Mouse (Mus musculus): Measurements from ENCODE around the gene Hnrnpab.

Gene Hnrnpab

DNA sequence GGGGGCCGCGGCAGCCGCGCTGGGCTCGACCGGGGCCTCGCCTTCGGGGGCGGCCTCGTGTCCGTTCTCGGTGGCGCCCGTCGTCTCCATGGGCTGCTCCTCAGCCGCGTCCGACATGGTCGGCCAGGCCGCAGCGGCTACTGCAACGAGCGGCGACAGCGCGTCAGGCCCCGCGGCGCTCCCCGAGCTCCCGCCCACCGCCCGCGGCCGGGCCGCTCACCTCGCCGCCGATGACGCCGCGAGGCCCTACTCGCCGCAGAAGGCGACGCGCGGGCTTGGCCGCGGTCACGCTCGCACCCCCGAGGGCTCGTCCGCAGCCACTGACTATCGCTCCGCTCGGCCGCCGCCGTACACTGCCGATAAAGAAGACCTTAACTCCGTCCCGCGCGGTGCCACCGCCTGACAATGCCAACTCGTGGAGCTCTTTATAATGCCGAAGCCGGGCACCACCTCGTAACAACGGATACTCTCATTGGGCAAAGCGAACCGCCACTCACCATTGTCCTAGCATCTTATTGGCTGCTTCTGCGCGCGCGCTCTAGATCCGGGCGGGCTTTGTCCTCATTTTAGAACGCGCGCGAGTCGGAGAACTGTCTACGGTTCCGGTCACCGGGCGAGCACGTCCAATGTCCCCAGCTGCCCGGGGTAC is at the start of gene Hnrnpab:
Gene Hnrnpab, minus strand, starts transcription at position 401 of the 649 bp plus-strand sequence.
- DNase-seq, result peak; percentile 99

- DNase-seq, result no peak
Measured at GRCm38 (mm10) chr11:51654891-51655290, 48.2 kb upstream of the Hnrnpab start.

DNA sequence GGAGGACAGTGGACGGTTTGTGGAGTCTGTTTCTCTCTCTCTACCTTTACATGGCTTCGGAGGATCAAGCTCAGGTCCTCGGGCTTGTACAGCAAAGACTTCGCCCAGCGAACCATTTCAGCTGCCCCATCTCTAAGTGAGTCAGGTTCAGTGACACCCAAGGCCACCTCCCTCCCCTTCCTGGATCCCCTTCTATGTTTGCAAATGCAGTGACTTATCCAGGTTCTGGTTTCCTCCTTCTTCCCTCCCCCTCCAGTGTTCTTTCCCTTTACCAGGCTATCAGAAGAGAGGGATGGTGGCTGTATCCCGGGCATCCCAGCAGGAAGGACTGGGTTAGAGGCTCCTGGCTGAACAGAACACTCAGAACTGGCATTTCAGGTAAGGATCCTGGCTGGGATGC is 47.1 kb upstream of the Hnrnpab start:
- no peak for DNase-seq

DNA sequence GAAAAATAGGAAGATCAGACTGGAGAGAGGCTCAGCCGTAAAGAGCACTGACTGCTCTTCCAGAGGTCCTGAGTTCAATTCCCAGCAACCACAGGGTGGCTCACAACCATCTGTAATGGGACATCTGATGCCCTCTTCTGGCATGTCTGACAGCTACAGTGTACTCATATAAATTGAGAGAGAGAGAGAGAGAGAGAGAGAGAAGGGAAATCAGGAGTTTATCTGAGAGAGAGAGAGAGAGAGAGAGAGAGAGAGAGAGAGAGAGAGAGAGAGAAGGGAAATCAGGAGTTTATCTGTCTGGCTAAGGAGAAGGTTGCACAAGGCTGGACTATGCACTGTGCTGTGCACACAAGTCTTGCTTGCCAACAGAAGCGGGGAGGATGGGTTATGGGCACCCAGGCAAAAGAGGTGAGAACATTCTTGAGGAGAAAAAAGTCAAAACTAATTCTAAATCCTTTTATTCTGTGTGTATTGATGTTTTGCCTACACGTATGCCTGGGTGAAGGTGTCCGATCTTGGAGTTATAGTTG is 46.3 kb upstream of the Hnrnpab start:
- peak; percentile 60 for DNase-seq

DNA sequence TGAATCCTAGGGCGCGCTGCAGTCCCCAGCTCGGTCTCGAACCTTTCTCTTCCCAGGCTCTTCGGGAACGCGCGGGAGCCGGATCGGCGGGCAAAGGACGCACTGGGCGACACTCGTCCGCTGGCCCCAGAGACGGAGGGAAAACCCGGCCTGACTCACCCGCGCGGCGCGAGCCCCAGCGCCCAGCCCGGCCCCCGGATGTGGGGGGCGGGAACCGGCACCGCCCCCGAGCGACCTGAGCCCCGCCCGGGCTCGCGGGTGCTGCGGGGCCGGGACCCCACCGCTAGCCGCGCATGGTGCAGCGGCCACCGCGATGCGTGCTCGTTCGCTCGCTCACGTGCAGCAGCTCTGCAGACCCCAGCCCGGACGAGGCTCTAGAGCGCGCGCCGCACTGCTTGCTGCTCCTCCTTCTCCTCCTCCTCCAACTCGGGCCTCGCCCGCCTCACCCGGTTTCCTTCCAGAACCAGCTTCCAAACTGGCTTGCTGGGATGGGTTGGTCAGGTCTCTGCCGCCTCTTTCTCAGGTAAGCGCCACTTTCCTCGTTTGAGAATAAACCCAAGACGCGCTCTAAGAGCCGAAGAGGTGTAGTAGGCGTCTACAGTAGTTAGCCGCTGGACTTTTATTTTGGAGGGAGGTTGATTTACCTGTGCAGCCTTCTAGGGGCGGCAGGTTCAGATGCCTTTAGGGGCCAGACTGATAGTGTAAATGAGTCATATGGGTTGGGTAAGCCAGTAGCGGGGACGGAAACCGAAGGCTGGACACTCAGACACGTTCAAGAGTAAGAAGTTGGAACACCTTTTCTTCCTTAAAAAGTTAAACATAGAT is 44.3 kb upstream of the Hnrnpab start, which contains the start of the genes N4bp3 and D930048N14Rik:
Gene N4bp3, minus strand, starts transcription at position 152 of the 825 bp plus-strand sequence.
Gene D930048N14Rik, plus strand, starts transcription at position 264 of the 825 bp plus-strand sequence.
- DNase-seq, result peak; percentile 76

DNA sequence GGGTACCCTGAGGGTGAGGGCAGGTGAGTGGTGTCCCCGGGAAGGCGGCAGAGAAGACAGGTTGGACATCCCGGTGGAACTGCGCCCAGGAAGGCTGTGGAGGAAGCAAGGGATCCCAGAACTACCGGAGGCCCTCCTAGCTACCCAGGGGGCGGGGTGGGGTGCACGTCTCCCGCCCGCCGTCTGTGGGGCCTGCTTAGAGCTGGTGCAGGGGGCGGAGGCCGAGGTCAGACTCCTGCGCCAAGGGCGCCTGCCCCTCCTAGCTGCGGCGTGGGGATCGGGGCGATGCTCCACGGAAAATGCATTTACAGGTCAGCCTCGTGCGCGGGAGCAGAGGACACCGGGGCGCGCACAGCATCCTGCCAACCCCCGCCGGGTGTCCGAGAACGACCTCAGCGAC is 43.6 kb upstream of the Hnrnpab start:
- DNase-seq, result no peak

- no peak for DNase-seq
Measured at GRCm38 (mm10) chr11:51649889-51650199, 43.2 kb upstream of the Hnrnpab start.

- no peak for DNase-seq
Measured at GRCm38 (mm10) chr11:51649111-51649888, 42.7 kb upstream of the Hnrnpab start.

- DNase-seq, result peak; percentile 36
Measured at GRCm38 (mm10) chr11:51648566-51648965, 41.9 kb upstream of the Hnrnpab start.

- DNase-seq, result peak; percentile 66
Measured at GRCm38 (mm10) chr11:51646751-51647667, 40.4 kb upstream of the Hnrnpab start.

DNA sequence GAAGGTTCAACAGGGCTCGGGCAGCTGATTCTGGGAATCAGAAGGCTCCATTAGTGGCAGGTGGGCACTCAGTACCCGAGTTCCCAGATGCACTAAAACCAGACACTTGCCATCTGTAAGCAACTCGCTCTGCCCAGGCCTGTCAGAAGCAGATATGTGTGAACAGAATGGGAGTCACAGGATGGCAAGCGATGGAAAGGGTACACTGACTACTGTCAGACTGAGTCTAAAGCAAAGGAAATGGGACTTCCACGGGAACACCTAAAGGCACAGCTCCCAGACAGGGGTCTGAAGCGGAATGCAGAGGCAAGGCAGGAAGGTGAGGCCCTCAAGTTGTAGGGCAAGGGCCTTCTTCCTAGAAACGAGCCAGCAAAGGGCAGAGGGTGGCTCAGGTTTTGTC is 39.6 kb upstream of the Hnrnpab start:
- DNase-seq, result no peak

DNA sequence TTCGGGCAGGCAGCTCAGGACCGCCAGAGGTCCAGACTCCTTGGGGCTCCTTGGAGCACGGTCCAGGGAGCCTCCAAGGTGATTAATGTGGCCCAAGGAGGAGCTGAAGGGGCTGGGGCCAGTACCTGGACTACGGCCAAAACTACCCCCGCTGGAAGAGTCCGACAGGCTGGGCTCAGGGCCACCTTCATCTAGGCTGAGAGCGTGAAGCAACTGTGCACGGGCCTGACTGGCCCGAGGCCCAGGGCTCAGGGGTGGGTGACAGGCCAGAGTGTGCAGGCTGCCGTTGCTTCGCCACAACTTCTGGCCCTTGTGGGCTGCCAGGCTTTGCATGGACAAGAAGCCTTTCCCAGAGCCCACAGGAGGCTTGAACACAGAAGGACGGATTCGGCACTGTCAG is 38.6 kb upstream of the Hnrnpab start:
- no peak for DNase-seq

- no peak for DNase-seq
Measured at GRCm38 (mm10) chr11:51644217-51644616, 37.6 kb upstream of the Hnrnpab start.

GRCm38 (mm10) chr11:51643761-51644160 is 37.1 kb upstream of the Hnrnpab start:
- no peak for DNase-seq

DNA sequence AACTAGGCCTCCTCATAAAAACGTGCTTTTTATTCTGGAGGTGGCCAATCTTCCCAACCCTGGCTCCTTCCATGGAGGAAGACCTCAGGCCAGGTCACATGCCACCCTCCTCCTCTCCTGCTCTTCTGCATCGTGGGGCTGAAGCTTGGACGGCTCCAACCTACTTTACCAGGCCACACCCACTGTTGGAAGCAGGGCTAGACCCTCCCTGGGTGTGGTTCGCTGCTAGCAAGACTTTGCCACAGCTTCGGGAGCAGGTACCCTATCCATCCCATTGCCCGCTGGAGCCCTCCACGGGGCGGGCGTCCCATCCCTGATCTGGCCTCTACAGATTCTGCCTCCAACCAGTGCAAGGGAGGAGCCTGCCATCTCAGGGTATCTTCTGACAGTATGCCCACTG is 36.6 kb upstream of the Hnrnpab start:
- DNase-seq, result no peak

DNA sequence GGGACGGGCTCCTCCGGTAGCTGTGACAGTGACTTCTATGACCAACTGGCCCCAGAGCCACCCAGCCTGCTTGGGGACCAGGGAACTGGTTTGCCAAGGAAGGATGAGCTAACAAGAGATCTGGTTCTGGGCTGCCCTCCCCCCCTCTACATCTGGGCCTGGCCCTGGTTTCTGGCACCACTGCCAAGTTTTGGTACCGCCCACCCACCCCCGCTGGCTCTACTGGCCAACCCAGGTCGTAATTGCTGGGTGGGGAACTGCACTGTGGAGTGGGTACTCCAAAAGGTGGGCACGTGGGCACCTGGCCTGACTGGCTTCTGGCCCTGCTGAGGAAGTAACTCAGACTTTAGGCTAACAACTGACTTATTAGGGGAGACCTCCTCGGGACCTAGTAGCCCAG is 34.1 kb upstream of the Hnrnpab start:
- no peak for DNase-seq

DNA sequence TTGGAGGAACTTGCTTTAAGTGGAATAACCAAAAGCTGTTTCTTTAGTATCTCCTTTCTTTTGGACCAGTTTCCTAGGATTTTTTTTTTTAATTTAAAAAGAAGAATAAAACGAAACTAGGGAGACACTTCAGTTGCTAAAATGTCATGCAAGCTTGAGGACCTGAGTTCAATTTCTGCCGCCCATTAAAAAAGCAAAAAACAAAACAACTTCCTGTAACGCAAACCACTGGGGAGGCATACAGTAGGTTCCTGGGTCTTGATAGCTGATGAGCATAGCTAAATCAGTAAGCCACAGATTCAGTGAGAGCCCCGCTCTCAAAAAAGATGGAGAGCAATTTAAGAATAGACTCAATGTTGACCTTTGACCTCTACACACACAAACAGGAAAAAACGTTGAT is 31.9 kb upstream of the Hnrnpab start:
- no peak for DNase-seq

DNA sequence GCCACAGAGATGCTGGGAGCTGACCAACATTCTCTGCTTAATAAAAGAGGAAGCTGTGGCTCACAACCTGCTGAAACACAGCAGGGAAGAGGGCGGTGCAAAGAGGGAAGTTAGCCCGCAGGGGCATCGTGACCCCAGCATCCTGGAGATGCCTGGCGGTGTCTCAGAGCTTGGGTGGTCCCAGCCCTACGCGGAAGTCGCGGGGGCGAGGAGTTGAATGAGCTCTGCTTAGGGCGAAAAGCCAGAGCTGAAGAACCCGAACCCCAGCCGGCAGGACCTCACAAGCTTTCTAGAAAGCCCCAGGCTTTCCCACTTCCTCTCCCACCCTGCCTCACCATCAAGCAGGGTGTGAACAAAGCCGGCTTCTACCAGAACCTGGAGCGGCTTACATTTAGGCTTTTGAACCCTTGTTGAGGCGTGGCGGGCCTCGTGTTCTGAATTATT is 31.3 kb upstream of the Hnrnpab start:
- peak; percentile 39 for DNase-seq

DNA sequence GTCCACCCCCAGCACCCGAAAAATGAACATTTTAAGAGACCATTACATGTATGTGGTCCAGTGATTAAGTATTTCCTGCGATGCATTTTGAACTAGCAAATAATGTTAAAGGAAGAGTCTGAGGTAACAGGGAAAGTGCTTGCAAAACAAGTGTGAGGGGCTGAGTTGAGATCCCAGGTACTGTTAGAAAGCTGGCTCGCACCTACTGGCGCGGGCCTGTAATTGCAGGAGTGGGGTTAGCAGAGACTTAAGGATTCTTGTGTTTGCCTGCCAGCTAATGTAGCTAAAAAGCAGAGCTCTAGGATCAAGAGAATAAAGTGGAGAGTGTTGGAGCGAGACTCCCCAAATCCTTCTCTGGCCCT is 29.7 kb upstream of the Hnrnpab start:
- peak; percentile 82 for DNase-seq

DNA sequence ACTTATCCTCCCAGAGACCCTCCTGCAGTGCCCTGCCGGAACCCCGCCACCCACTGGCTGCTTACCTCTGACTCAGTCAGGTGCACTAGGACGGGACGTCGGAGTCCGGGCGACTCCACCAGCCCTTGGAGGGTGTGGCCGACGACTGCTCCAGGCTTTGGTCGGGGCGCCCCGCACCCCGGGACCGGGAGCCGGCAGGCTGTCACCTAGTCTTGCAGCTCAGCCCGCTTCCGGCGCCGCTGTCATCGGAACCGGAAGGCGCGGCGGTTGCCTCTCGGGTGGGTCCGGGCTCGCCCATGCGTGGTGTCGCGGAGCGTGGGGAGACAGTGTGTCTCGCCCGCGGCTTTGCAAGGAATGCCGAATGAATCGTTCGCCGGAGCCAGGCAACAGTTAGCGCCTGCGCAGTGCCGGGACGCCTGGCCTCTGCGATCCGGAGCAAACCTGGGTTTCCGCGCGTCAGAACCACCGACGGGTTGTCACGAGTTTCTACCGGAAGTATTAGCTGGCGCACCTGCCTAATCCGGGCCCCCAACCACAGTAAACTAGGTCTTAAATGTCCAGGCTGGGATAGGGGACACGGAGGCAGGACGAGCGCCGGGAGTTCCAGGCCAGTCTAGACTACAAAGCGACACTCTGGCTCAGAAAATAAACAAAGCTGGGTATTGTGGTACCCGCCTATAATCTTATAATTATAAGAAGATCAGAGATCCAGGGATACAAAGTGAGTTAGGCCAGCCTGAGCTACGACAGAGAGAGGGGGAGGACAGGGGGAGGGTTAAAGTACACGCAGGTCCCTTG is 29.1 kb upstream of the Hnrnpab start, which contains the start of gene Rmnd5b:
Gene Rmnd5b, minus strand, starts transcription at position 372 of the 798 bp plus-strand sequence.
- DNase-seq, result peak; percentile 92

DNA sequence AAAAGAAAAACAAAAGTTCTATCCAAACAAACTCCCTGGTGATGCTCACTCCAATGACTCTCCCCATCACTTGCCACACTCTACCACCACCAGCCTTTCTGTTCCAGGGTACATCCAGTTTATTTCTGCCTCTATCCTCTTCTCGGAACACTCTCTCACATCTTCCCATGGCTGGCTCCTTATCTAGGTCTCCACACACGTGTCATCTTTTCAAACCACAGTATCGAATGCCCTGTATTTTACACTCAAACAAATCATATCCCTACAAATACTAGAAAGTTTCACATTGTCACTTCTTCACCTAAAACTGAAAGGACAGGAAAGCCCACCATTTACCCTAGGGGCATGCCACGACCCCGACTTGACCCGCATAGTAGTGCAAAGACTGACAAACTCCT is 28.5 kb upstream of the Hnrnpab start:
- no peak for DNase-seq
